Mouse (Mus musculus) activated CD4-positive, CD25-positive, alpha-beta regulatory T cell, adult 4 months (primary cell): ENCODE data around the gene Ncbp3. TPM values are rescaled to one million over a fixed set of nuclear protein-coding genes. Genes with fewer than 3 reads are reported as not detected.

Experiments used
- ATAC-seq: one replicate; pipeline ENCODE4 v1.8.0; 2017
- polyA plus RNA-seq, 2 experiments: library from polyadenylated mRNA; unstranded; fragments of 100-300 nt; shearing (Covaris generic); gene quantifications; one replicate each; pipeline ENCODE4 v1.2.1; 2017

Ncbp3 gene
- 10 to 100 TPM; 14.3 to 16.8 TPM for polyA plus RNA-seq

- peak; percentile 94 for ATAC-seq
Observed at GRCm38 (mm10) chr11:73047542-73047996, at the start of gene Ncbp3. Gene Ncbp3, plus strand, starts transcription at chr11:73047783.

- ATAC-seq: no peak
Observed at GRCm38 (mm10) chr11:72998771-72999170, 48.8 kb upstream of the Ncbp3 start, which contains the start of gene P2rx1. Gene P2rx1, plus strand, starts transcription at chr11:72999103.

- ATAC-seq: no peak
Observed at GRCm38 (mm10) chr11:73001029-73001428, 46.6 kb upstream of the Ncbp3 start.

- ATAC-seq: peak; percentile 69
Observed at GRCm38 (mm10) chr11:73006377-73006776, 41.2 kb upstream of the Ncbp3 start.

- ATAC-seq: no peak
Observed at GRCm38 (mm10) chr11:73007113-73007512, 40.5 kb upstream of the Ncbp3 start.

- ATAC-seq: no peak
Observed at GRCm38 (mm10) chr11:73007698-73008481, 39.7 kb upstream of the Ncbp3 start.

- ATAC-seq: no peak
Observed at GRCm38 (mm10) chr11:73008826-73009225, 38.8 kb upstream of the Ncbp3 start.

GRCm38 (mm10) chr11:73009531-73010274 is 37.9 kb upstream of the Ncbp3 start:
- ATAC-seq: no peak

GRCm38 (mm10) chr11:73013981-73014380 is 33.6 kb upstream of the Ncbp3 start:
- no peak for ATAC-seq

GRCm38 (mm10) chr11:73014831-73015344 is 32.7 kb upstream of the Ncbp3 start:
- ATAC-seq: no peak

- ATAC-seq: no peak
Observed at GRCm38 (mm10) chr11:73015391-73016102, 32.0 kb upstream of the Ncbp3 start.

- ATAC-seq: no peak
Observed at GRCm38 (mm10) chr11:73016103-73016420, 31.5 kb upstream of the Ncbp3 start.

- peak; percentile 87 for ATAC-seq
Observed at GRCm38 (mm10) chr11:73018471-73019146, 29.0 kb upstream of the Ncbp3 start, which contains the start of gene Camkk1. Gene Camkk1, plus strand, starts transcription at chr11:73019008.

GRCm38 (mm10) chr11:73019147-73019795 is 28.3 kb upstream of the Ncbp3 start:
- peak; percentile 77 for ATAC-seq

- no peak for ATAC-seq
Observed at GRCm38 (mm10) chr11:73020953-73021800, 26.4 kb upstream of the Ncbp3 start.

GRCm38 (mm10) chr11:73023099-73023498 is 24.5 kb upstream of the Ncbp3 start:
- no peak for ATAC-seq

- no peak for ATAC-seq
Observed at GRCm38 (mm10) chr11:73023827-73024226, 23.8 kb upstream of the Ncbp3 start.

GRCm38 (mm10) chr11:73024236-73024904 is 23.2 kb upstream of the Ncbp3 start:
- ATAC-seq: peak; percentile 30

- ATAC-seq: no peak
Observed at GRCm38 (mm10) chr11:73026961-73027360, 20.6 kb upstream of the Ncbp3 start.
